Mouse (Mus musculus) stomach, embryonic 15.5 days (tissue): Measurements from ENCODE around the gene Akr1e1. TPM values are rescaled to one million over a fixed set of nuclear protein-coding genes. Genes with fewer than 3 reads are reported as not detected.

Experiments
- ATAC-seq: fragments of 200-750 bp; cut with Nextera tagmentation; 2 replicates; pipeline ENCODE4 v1.8.0; 2017; ENCODE audit warnings: low read depth, moderate number of reproducible peaks, moderate TSS enrichment; ENCODE audit not compliant: insufficient read depth, low FRiP score
- H3K27ac ChIP-seq: fragments of 300-500 bp; sonication (generic); 2 replicates; pipeline ENCODE4 v1.5.1; 2015; ENCODE audit warnings: mild to moderate bottlenecking, inconsistent platforms
- H3K27me3 ChIP-seq: fragments of 300-500 bp; sonication (generic); replicated peaks from 2 replicates; pipeline ENCODE4 v1.6.1; 2015; ENCODE audit warnings: inconsistent platforms
- H3K36me3 ChIP-seq: fragments of 300-500 bp; sonication (generic); 2 replicates; pipeline ENCODE4 v1.6.1; 2015; ENCODE audit warnings: inconsistent platforms
- H3K4me1 ChIP-seq: fragments of 300-500 bp; sonication (generic); 2 replicates; pipeline ENCODE4 v1.6.1; 2015; ENCODE audit warnings: inconsistent platforms
- H3K4me2 ChIP-seq: fragments of 300-500 bp; sonication (generic); 2 replicates; pipeline ENCODE4 v1.6.1; 2015; ENCODE audit warnings: mild to moderate bottlenecking, inconsistent platforms
- H3K4me3 ChIP-seq: fragments of 300-500 bp; sonication (generic); replicated peaks from 2 replicates; pipeline ENCODE4 v1.5.1; 2015; ENCODE audit warnings: inconsistent platforms
- H3K9ac ChIP-seq: fragments of 300-500 bp; sonication (generic); 2 replicates; pipeline ENCODE4 v1.6.1; 2015; ENCODE audit warnings: inconsistent platforms
- H3K9me3 ChIP-seq: fragments of 300-500 bp; sonication (generic); 2 replicates; pipeline ENCODE4 v1.6.1; 2016; ENCODE audit warnings: inconsistent platforms
- WGBS: fragments of 180-500 bp; shearing (Covaris S2); methylation state at CpG from one replicate; pipeline ENCODE4 v1.1.7; 2015; 5-methylcytosine and 5-hydroxymethylcytosine counted together
- polyA plus RNA-seq: library from polyadenylated mRNA; unstranded; fragments of >200 nt; fragmentation: Nextera tagmentation; extraction: Ambion mirVana; gene quantifications from 2 replicates; pipeline ENCODE4 v1.2.1, GENCODE M21; 2015

The Akr1e1 gene
- polyA plus RNA-seq, 1 experiment from 2014 or later, result 41.1 TPM

DNA sequence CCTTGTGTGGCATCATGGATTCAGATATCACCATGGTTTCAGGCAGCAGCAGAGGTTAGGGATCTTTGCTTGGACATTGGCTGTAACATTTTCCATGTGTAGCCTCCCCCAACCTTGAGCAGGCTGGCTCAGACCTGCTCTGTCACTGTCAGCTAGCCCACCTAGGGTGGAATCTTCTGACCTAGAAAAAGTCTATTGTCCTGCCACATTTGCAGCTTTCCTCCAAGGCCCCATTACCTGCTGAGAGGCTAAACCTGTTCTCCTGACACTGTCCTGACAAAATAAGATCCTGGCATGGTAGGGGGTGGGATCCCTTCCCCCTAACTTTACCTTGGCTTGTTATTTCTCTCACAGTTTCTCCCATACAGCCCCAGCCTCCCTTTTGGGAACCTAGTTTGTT lies 48.5 kb downstream of the Akr1e1 start:
- H3K4me1 ChIP-seq, result no peaks in the 10 kb centered on the region
- no peak overlapping the region for H3K9ac ChIP-seq
- H3K4me3 ChIP-seq, result no peak overlapping the region
- no peaks in the 10 kb centered on the region for H3K27me3 ChIP-seq
- no peaks in the 10 kb centered on the region for H3K9me3 ChIP-seq
- no peak for ATAC-seq
- H3K36me3 ChIP-seq, result no peaks in the 10 kb centered on the region
- no peak overlapping the region for H3K27ac ChIP-seq
- H3K4me2 ChIP-seq, result no peak overlapping the region

DNA sequence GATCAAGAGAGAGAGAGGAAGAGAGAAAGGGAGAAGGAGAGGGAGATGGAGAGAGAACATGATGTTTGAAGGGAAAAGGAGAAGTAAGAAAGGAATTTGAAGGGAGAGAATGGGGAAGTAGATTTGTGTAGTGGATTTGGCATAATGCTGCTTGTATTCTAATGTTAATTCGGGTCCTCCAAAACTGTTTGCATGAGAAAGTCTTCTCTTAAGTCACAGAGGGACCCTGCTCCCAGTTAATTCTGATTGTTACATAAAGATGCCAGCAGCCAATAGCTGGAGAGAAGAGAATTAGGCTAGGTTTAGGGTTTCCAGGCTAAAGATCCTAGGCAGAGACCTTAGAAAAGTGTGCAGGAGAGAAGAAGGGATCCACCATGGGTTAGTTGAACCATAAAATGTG lies 49.8 kb downstream of the Akr1e1 start:
- Histone ChIP-seq H3K9ac (no peak overlapping the region), H3K4me2 (no peak overlapping the region), H3K27ac (no peak overlapping the region), H3K4me1 (no peaks in the 10 kb centered on the region), H3K9me3 (no peaks in the 10 kb centered on the region), H3K36me3 (no peaks in the 10 kb centered on the region), H3K27me3 (no peaks in the 10 kb centered on the region), H3K4me3 (no peak overlapping the region)
- ATAC-seq, result no peak
- WGBS, result 73% methylated on average over 1 of the region's 1 CpGs

Other genes starting within 250 kb of the Akr1e1 start
- gene Akr1c6, start 174.9 kb downstream of the Akr1e1 start, polyA plus RNA-seq, result 0.27 TPM in 1 of 2 replicates, not detected in the other
- gene Akr1c20, start 85.8 kb downstream of the Akr1e1 start, polyA plus RNA-seq, result not detected in 2 replicates
- 0.13 TPM in 1 of 2 replicates, not detected in the other for gene Akr1c21, start 35.1 kb downstream of the Akr1e1 start, polyA plus RNA-seq